Comparison of ENCODE assay signal across 18 mouse cellular contexts in genomic region chr19:49374295-49374694, GRCm38 (mm10).
"Had no signal": no experiment of that assay in that cellular context is flagged by ENCODE, and none has a peak within 500 bp of the region (broad histone marks: within the 10 kb centered on the region; RNA-seq: fewer than 3 reads in every experiment).

No protein-coding gene starts in this region.

- DNase-seq: liver, postnatal 0 days; lung, adult 2 months; lung, postnatal 14 days; lung, postnatal 36 days; right cerebral cortex, postnatal 14 days; thymus, adult 18-20 months; thymus, postnatal 14 days; thymus, postnatal 36 days had no signal

- H3K9me3 ChIP-seq: lung, embryonic 15.5 days; midbrain, embryonic 13.5 days; midbrain, embryonic 15.5 days; neural tube, embryonic 12.5 days; stomach, embryonic 15.5 days had no signal

- H3K36me3 ChIP-seq: lung, embryonic 15.5 days; midbrain, embryonic 13.5 days; midbrain, embryonic 15.5 days; neural tube, embryonic 12.5 days; stomach, embryonic 15.5 days had no signal

- H3K9ac ChIP-seq: liver, postnatal 0 days; lung, embryonic 15.5 days; midbrain, embryonic 13.5 days; midbrain, embryonic 15.5 days; neural tube, embryonic 12.5 days; stomach, embryonic 15.5 days had no signal

- H3K4me3 ChIP-seq: lung, embryonic 15.5 days; megakaryocyte, embryonic 14.5 days; midbrain, embryonic 13.5 days; midbrain, embryonic 15.5 days; neural tube, embryonic 12.5 days; stomach, embryonic 15.5 days had no signal

- H3K27ac ChIP-seq: lung, embryonic 15.5 days; macrophage; midbrain, embryonic 13.5 days; midbrain, embryonic 15.5 days; neural tube, embryonic 12.5 days; stomach, embryonic 15.5 days; stomach, postnatal 0 days had no signal

- H3K27me3 ChIP-seq: lung, embryonic 15.5 days; megakaryocyte, embryonic 14.5 days; midbrain, embryonic 13.5 days; midbrain, embryonic 15.5 days; neural tube, embryonic 12.5 days; stomach, embryonic 15.5 days had no signal

- ATAC-seq: liver, postnatal 0 days; lung, postnatal 0 days; midbrain, embryonic 13.5 days; midbrain, embryonic 15.5 days had no signal

- H3K4me2 ChIP-seq: lung, embryonic 15.5 days; midbrain, embryonic 11.5 days; midbrain, embryonic 13.5 days; midbrain, embryonic 15.5 days; neural tube, embryonic 12.5 days; stomach, embryonic 15.5 days had no signal

- H3K4me1 ChIP-seq: lung, embryonic 15.5 days; megakaryocyte, embryonic 14.5 days; midbrain, embryonic 13.5 days; midbrain, embryonic 15.5 days; neural tube, embryonic 12.5 days; stomach, embryonic 15.5 days had no signal
